Mouse (Mus musculus) thymus, postnatal 14 days (tissue): ENCODE measurements around the gene Neb.

Experiments used
- DNase-seq: peaks from one replicate; pipeline ENCODE4 v3.0.0; 2021

The Neb gene

GRCm38 (mm10) chr2:52378448-52378804 is at the start of gene Neb:
TSS of gene Neb (minus strand) at chr2:52378474.
- DNase-seq: peak; percentile 33

GRCm38 (mm10) chr2:52427383-52427782 is 49.1 kb upstream of the Neb start:
- DNase-seq: no peak

DNA sequence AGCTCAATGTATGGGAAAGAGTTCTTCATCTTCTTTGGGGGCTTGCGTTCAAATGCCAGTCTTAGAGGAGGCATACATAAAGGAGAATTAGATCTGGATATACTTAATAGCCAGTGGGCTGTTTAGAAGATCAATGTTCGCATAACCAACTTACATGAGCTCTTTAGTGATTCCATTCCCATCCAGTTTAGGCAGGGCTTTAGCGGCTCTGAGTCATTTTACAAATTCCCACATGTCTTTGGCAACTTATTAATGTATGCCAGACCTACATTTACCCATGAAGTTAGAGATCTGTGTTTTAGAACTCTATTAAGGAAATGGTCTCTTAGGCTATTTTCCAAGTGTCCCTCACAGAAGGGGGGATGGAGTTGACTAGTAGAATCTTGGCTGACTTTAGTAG is 47.8 kb upstream of the Neb start:
- DNase-seq: no peak

- no peak for DNase-seq
Observed at GRCm38 (mm10) chr2:52425523-52425795, 47.2 kb upstream of the Neb start.

DNA sequence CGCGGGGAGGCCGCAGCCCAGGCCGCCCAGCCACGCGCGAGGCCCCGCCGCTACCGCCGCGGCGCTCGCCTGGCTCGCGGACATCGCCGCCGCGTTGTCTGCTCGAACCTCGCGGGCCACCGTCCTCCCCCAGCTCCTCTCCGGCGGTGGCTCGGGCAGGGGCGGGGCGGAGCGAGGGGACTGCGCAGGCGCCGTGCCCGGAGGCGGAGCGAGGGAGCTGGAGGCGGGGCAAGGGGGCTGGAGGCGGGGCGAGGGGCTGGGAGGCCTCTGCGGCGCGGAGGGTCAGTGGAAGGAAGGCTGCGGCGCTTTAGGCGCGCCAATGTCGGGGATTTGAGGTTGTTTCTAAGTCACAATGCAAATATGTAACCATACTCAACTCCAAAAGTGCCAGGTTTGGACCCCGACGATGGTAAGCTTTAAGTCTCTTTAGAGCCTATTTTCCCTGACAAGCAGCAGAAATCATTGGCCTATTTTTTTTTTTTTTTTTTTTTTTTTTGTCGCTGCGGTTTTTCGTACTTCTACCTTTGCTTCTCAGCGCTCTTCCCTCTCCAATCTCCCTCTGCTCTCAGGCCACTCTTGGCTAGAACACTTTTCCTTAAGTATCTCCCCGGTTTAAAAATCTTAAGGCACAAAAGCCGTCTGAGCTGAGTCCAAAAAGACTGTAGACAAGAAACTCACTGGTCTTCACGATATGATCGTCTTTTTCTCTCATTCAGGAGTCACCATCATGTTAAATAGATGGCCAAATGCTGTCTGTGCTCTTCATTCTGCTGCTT is 46.7 kb upstream of the Neb start, which contains the start of gene Arl5a:
Gene Arl5a, minus strand, starts transcription at position 155 of the 776 bp plus-strand sequence.
- peak; percentile 97 for DNase-seq

DNA sequence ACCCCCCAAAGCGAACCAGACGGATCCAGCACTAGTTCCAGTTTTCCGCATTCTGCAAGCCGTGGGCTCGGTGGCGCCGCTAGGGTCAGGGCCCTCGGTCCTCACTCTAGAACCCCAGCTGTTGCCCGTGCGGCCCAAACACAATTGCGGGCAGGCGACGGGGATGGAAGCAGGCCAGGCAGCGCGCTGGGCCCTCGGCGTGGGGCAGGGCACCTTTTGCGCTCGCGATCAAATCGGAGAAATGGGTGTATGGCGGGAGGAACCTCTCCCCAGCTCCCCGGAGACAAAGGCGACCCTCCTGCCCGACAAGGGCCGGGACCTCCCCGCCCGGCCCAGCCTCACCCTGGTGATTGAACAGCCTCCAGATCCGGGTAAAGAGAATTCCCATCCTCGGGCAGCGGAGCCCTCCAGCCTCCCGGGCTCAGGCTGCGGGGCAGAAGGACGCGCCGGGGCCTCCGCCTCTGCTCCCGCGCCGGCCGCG is 46.0 kb upstream of the Neb start:
- no peak for DNase-seq

- DNase-seq: peak; percentile 14
Observed at GRCm38 (mm10) chr2:52423611-52424247, 45.5 kb upstream of the Neb start.

DNA sequence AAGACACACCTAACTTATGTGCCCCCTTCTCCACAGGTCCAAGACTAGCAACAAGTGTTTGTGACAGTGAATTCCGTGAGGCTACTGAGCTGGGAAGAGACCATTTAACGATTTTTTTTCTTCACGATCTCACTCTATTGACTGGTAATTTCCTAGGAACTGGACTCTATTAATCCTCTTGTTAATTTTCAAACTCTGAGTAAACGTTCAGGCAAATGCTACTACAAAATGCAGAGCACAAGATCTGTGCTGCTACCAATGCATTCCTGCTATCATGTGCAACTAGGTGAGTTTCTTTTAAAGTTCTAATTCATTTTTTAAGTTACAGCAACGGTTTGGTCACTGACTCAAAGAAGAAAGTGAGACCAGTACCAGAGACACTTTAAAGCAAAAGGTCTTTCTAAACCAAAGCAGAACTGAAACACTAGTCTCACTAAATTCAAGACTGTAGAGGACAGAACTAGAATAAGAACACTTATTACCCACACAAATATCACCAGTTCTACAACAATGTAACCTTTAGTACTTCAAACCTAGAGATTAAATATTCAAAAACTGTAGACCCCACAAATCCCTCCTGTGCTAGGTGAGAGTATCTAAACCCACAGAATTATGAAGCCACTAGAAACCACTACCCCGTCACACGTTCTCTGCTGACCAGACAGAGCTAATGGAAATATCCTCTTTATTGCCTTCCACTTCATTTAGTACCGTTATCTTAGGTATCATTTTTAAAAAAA is 44.8 kb upstream of the Neb start:
- DNase-seq: no peak

- peak; percentile 21 for DNase-seq
Observed at GRCm38 (mm10) chr2:52421197-52421596, 42.9 kb upstream of the Neb start.

- DNase-seq: no peak
Observed at GRCm38 (mm10) chr2:52420001-52420710, 41.9 kb upstream of the Neb start.

GRCm38 (mm10) chr2:52419295-52419694 is 41.0 kb upstream of the Neb start:
- no peak for DNase-seq

- DNase-seq: no peak
Observed at GRCm38 (mm10) chr2:52412524-52413037, 34.3 kb upstream of the Neb start.

DNA sequence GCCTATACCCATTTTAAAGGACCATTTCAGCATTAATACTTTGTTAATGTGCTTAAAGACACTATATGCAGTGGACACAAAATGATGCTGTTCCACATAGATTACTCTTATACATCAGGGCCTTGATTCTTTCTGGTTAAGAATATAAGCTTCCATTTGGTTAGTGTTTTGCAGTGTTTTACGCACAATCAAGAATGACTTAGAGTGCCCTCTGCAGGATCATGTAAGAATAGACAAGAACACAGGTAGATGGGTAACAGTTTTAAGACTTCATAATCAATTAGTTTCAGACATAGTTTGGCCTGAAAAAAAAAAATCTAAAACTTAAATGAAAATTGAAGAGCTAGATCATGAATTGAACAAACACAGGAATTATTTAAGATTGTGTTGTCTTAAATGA is 28.2 kb upstream of the Neb start:
- DNase-seq: peak; percentile 19

- DNase-seq: no peak
Observed at GRCm38 (mm10) chr2:52405238-52405637, 27.0 kb upstream of the Neb start.

GRCm38 (mm10) chr2:52394529-52394928 is 16.3 kb upstream of the Neb start:
- DNase-seq: no peak

DNA sequence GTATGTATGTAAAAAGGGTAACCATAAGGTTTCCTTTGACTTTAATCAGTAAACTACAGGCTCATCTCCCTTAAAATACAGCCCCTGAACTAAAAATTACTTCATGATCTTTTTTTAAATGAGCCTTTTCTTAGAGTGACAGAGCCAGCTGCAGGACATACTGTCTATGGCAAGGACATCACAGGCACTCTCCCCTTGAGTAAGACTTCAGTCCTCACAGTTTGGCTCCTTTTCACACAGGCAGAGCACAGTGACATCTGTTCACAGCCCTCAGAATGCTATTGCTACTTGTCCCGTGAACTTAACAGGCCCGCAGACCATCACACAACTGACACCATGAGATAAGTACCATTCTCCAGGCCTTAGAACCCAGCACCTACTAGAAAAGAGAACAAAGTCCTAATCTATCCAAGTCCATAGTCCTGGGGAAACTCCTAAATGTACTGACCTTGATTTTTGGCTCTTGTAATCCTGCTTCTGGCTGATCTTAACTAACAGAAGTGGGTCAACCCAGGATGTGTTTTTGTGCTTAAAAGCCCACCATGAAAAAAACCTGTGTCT is 12.2 kb upstream of the Neb start:
- no peak for DNase-seq

- DNase-seq: no peak
Observed at GRCm38 (mm10) chr2:52389975-52390374, 11.7 kb upstream of the Neb start.

DNA sequence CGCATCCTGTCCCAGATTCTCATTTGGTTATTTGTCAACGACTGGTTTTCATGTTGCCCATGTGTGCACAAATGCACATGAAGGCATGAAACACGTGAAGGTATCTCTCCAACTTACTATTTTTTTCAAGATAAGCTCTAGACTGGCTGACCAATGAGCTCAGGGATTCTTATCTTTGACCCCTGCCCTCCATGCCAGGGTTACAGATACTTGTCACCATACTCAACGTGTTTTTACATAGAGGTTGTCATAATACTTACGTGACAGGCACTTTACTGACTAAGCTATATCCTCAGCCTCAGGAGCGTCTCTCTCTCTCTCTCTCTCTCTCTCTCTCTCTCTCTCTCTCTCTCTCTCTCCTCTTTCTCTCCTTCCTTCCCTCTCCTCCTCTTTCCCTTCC is 8.2 kb upstream of the Neb start:
- no peak for DNase-seq

- DNase-seq: no peak
Observed at GRCm38 (mm10) chr2:52386037-52386436, 7.8 kb upstream of the Neb start.

GRCm38 (mm10) chr2:52378848-52379261 is 581 bp upstream of the Neb start:
- DNase-seq: peak; percentile 68

DNA sequence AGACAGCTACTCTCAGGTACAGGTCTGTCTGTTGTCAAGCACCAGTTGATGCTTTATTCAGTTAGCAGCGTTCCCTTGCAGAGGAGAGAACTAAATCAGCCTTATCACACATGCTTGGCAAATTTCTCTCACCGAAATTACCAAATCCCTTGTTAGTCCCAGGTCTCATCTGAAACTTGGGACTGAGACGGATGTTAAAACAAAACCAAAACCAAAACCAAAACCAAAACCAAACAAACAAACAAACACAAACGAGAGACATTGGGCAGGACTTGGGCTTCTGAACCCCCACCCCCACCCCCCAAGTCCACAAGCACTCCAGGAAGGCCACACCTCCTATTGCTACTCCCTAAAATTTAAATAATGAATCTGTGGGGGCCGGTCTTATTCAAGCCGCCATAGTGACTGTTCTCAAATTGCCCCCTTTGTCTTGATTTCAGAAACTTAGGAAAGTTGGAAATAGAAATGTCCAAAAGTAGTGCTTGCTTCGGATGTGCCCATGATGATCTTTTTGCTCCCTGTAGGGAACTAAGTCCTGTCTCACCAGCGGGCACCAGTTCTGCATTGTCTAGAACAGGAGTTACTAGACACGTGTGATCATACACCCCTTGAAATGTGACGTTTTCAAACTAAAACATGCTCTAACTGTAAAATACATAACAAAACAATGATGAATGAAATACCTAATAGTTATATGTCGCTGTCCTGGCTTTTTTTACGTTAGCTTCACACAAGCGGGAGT is 397 bp downstream of the Neb start:
- DNase-seq: no peak

GRCm38 (mm10) chr2:52374706-52375105 is 3.6 kb downstream of the Neb start:
- DNase-seq: no peak
